Mouse (Mus musculus) embryonic facial prominence, embryonic 11.5 days (tissue): ENCODE results near the gene Bdh1. TPM values are rescaled to one million over a fixed set of nuclear protein-coding genes. Genes with fewer than 3 reads are reported as not detected.
A peak's percentile ranks its signal among the peaks of the same experiment; 100 is the strongest.

Experiments used
- ATAC-seq: fragments of 200-750 bp; cut with Nextera tagmentation; replicated peaks from 2 replicates; pipeline ENCODE4 v1.8.0; 2017; ENCODE audit warnings: low read depth; ENCODE audit not compliant: insufficient number of reproducible peaks, low FRiP score, low TSS enrichment
- DNase-seq: peaks from one replicate; pipeline ENCODE4 v3.0.0-alpha.2; 2015; ENCODE audit warnings: low spot score
- H3K27ac ChIP-seq: fragments of 300-500 bp; sonication (generic); replicated peaks from 2 replicates; pipeline ENCODE4 v1.5.1; 2014; ENCODE audit warnings: mild to moderate bottlenecking, low read depth, low read length, control low read depth
- H3K27me3 ChIP-seq: fragments of 300-500 bp; sonication (generic); 2 replicates; pipeline ENCODE4 v1.6.1; 2014; ENCODE audit warnings: mild to moderate bottlenecking, low read length, moderate library complexity, mixed read lengths; ENCODE audit not compliant: control insufficient read depth, insufficient read depth
- H3K36me3 ChIP-seq: fragments of 300-500 bp; sonication (generic); replicated peaks from 2 replicates; pipeline ENCODE4 v1.6.1; 2014; ENCODE audit warnings: low read depth, mild to moderate bottlenecking, low read length, moderate library complexity, mixed read lengths; ENCODE audit not compliant: control insufficient read depth, insufficient read depth
- H3K4me1 ChIP-seq: fragments of 300-500 bp; sonication (generic); 2 replicates; pipeline ENCODE4 v1.6.1; 2014; ENCODE audit warnings: low read length, mixed read lengths; ENCODE audit not compliant: control insufficient read depth, insufficient read depth
- H3K4me2 ChIP-seq: fragments of 300-500 bp; sonication (generic); 2 replicates; pipeline ENCODE4 v1.6.1; 2014; ENCODE audit warnings: low read depth, mild to moderate bottlenecking, control low read depth, low read length, moderate library complexity
- H3K4me3 ChIP-seq: fragments of 300-500 bp; sonication (generic); 2 replicates; pipeline ENCODE4 v1.5.1; 2014; ENCODE audit warnings: low read depth, low read length, control low read depth
- H3K9ac ChIP-seq: fragments of 300-500 bp; sonication (generic); replicated peaks from 2 replicates; pipeline ENCODE4 v1.6.1; 2014; ENCODE audit warnings: mild to moderate bottlenecking, control low read depth, low read length
- H3K9me3 ChIP-seq: fragments of 300-500 bp; sonication (generic); replicated peaks from 2 replicates; pipeline ENCODE4 v1.6.1; 2016; ENCODE audit warnings: mild to moderate bottlenecking, low read length, inconsistent platforms, mixed read lengths; ENCODE audit not compliant: control insufficient read depth
- whole genome bisulfite sequencing: fragments of 180-500 bp; shearing (Covaris S2); extraction: QIAGEN DNeasy Blood & Tissue Kit; methylation state at CpG from one replicate; pipeline ENCODE4 v1.1.7; 2014; 5-methylcytosine and 5-hydroxymethylcytosine counted together
- polyA plus RNA-seq: library from polyadenylated mRNA; unstranded; fragments of >200 nt; fragmentation: Nextera tagmentation; extraction: Ambion mirVana; gene quantifications from 2 replicates; pipeline ENCODE4 v1.2.1, GENCODE M21; 2014

The Bdh1 gene
- polyA plus RNA-seq, 1 experiment from 2014 or later = 18.8 TPM

GRCm38 (mm10) chr16:31429471-31430155, 7.5 kb downstream of the Bdh1 start:
- peak overlapping the region; percentile 61 for H3K4me3 ChIP-seq
- peak; percentile 97 for ATAC-seq
- no peaks in the 10 kb centered on the region for H3K9me3 ChIP-seq
- H3K27me3 ChIP-seq = peaks cover 14% of the 10 kb centered on the region
- H3K36me3 ChIP-seq = no peaks in the 10 kb centered on the region
- peak; percentile 93 for DNase-seq
- under 1% methylated on average over 46 of the region's 49 CpGs for WGBS
- H3K4me2 ChIP-seq = peak overlapping the region; percentile 93
- no peaks in the 10 kb centered on the region; the same call in 1 of the 2 replicates for H3K4me1 ChIP-seq
- peak overlapping the region; percentile 67 for H3K9ac ChIP-seq
- H3K27ac ChIP-seq = peak overlapping the region; percentile 65; the same call in 1 of the 2 replicates

GRCm38 (mm10) chr16:31433466-31434110, 11.5 kb downstream of the Bdh1 start:
- no peak overlapping the region for H3K4me3 ChIP-seq
- H3K4me2 ChIP-seq = no peak overlapping the region
- H3K27ac ChIP-seq = no peak overlapping the region
- H3K4me1 ChIP-seq = no peaks in the 10 kb centered on the region; the same call in 1 of the 2 replicates
- DNase-seq (no peak), ATAC-seq (no peak)
- no peaks in the 10 kb centered on the region for H3K36me3 ChIP-seq
- H3K27me3 ChIP-seq = peaks cover 1% of the 10 kb centered on the region
- H3K9ac ChIP-seq = no peak overlapping the region
- no peaks in the 10 kb centered on the region for H3K9me3 ChIP-seq
- 64% methylated on average over 12 of the region's 12 CpGs for WGBS

GRCm38 (mm10) chr16:31435146-31435545, 13.1 kb downstream of the Bdh1 start:
- no peak overlapping the region for H3K4me2 ChIP-seq
- ATAC-seq (no peak), DNase-seq (no peak)
- H3K9ac ChIP-seq = no peak overlapping the region
- H3K36me3 ChIP-seq = no peaks in the 10 kb centered on the region
- 85% methylated on average over 4 of the region's 4 CpGs for WGBS
- no peaks in the 10 kb centered on the region for H3K27me3 ChIP-seq
- no peak overlapping the region for H3K4me3 ChIP-seq
- H3K27ac ChIP-seq = no peak overlapping the region
- no peaks in the 10 kb centered on the region for H3K9me3 ChIP-seq
- H3K4me1 ChIP-seq = no peaks in the 10 kb centered on the region

DNA sequence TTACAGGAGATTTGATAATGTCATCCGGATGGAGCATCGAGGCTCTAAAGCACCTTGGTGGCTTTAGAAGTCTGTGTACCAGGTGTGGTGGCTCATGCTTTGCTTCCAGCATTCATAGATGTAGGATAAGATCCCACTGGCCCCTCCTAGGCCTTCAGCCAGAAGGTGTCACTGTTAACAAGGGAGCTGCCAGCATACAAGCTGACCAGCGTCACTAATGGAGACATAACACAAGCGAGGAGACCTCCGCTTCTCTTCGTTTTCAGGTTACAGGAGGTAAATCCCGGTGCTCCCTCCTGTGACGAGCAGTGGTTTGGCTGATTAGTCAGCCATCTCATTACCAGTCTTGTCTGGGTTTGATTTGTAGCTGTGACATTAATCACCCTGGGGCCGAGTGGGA, 14.0 kb downstream of the Bdh1 start:
- ATAC-seq (no peak), DNase-seq (no peak)
- Histone ChIP-seq H3K4me2 (no peak overlapping the region), H3K9me3 (no peaks in the 10 kb centered on the region), H3K4me1 (no peaks in the 10 kb centered on the region), H3K27me3 (no peaks in the 10 kb centered on the region), H3K27ac (no peak overlapping the region), H3K4me3 (no peak overlapping the region), H3K9ac (no peak overlapping the region), H3K36me3 (no peaks in the 10 kb centered on the region)
- 45% methylated on average over 9 of the region's 9 CpGs for WGBS

GRCm38 (mm10) chr16:31437358-31437757, 15.3 kb downstream of the Bdh1 start:
- no peak for ATAC-seq
- Histone ChIP-seq H3K4me1 (no peaks in the 10 kb centered on the region), H3K27me3 (no peaks in the 10 kb centered on the region)

GRCm38 (mm10) chr16:31439529-31439928, 17.4 kb downstream of the Bdh1 start:
- Histone ChIP-seq H3K4me2 (no peak overlapping the region), H3K9me3 (no peaks in the 10 kb centered on the region), H3K27me3 (no peaks in the 10 kb centered on the region), H3K27ac (no peak overlapping the region), H3K9ac (no peak overlapping the region), H3K36me3 (no peaks in the 10 kb centered on the region), H3K4me3 (no peak overlapping the region), H3K4me1 (no peaks in the 10 kb centered on the region)
- 96% methylated on average over 5 of the region's 5 CpGs for WGBS
- DNase-seq (no peak), ATAC-seq (no peak)

More at GRCm38 (mm10) chr16:31437358-31437757, 15.3 kb downstream of the Bdh1 start:
- WGBS = 88% methylated on average over 11 of the region's 11 CpGs
- Histone ChIP-seq H3K4me3 (no peak overlapping the region), H3K9ac (no peak overlapping the region), H3K36me3 (no peaks in the 10 kb centered on the region), H3K27ac (no peak overlapping the region), H3K4me2 (no peak overlapping the region), H3K9me3 (no peaks in the 10 kb centered on the region)
- DNase-seq = no peak

DNA sequence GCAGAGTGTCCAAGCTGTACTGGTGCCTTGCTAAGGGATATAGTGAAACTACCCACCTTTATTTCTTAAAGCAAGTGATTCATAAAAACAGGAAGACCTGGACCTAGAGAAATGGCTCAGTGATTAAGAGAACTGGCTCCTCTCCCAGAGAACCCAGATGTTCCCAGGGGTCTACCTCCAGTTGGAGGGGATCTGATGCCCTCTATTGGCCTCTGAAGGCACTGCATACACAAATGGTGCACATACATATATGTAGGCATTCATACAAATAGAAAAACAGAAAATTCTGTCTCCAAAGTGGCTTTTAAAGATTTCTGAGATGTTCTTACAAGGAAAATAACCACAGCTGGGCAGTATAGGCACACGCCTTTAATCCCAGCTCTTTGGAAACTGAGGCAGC, 18.0 kb downstream of the Bdh1 start:
- Histone ChIP-seq H3K4me2 (no peak overlapping the region), H3K36me3 (no peaks in the 10 kb centered on the region), H3K9me3 (no peaks in the 10 kb centered on the region), H3K9ac (no peak overlapping the region), H3K27me3 (no peaks in the 10 kb centered on the region), H3K27ac (no peak overlapping the region), H3K4me1 (no peaks in the 10 kb centered on the region), H3K4me3 (no peak overlapping the region)
- ATAC-seq (no peak), DNase-seq (no peak)
- 88% methylated on average over 1 of the region's 1 CpGs for WGBS

GRCm38 (mm10) chr16:31444521-31444920, 22.4 kb downstream of the Bdh1 start:
- H3K4me1 ChIP-seq = no peaks in the 10 kb centered on the region
- DNase-seq (no peak), ATAC-seq (no peak)
- no peaks in the 10 kb centered on the region for H3K36me3 ChIP-seq
- no peak overlapping the region for H3K27ac ChIP-seq
- H3K9ac ChIP-seq = no peak overlapping the region
- H3K4me3 ChIP-seq = no peak overlapping the region
- H3K27me3 ChIP-seq = no peaks in the 10 kb centered on the region
- WGBS = 92% methylated on average over 6 of the region's 6 CpGs
- H3K4me2 ChIP-seq = no peak overlapping the region
- no peaks in the 10 kb centered on the region for H3K9me3 ChIP-seq
